Mouse (Mus musculus) right cerebral cortex, postnatal 4 days (tissue): ENCODE data around the gene Gm21992.
"Not testable (repeated sequence)": the region's sequence is repeated elsewhere in the genome, so short reads cannot be mapped to it uniquely, and the experiment has no call there.

ENCODE experiments used
- DNase-seq: peaks from one replicate; pipeline ENCODE4 v3.0.0-alpha.2; 2022

Gene Gm21992

GRCm38 (mm10) chr19:4812334-4812949 is 1.0 kb upstream of the Gm21992 start:
- not testable (repeated sequence) for DNase-seq

GRCm38 (mm10) chr19:4811909-4812242 is 464 bp upstream of the Gm21992 start:
- no peak for DNase-seq

- DNase-seq: no peak
Measured at GRCm38 (mm10) chr19:4810746-4811062, 708 bp downstream of the Gm21992 start.

- DNase-seq: no peak
Measured at GRCm38 (mm10) chr19:4810309-4810708, 1.1 kb downstream of the Gm21992 start.

- DNase-seq: no peak
Measured at GRCm38 (mm10) chr19:4803283-4803682, 8.1 kb downstream of the Gm21992 start.

GRCm38 (mm10) chr19:4802691-4803091 is 8.7 kb downstream of the Gm21992 start:
- no peak for DNase-seq

- no peak for DNase-seq
Measured at GRCm38 (mm10) chr19:4799083-4799482, 12.3 kb downstream of the Gm21992 start.

GRCm38 (mm10) chr19:4797846-4798245 is 13.6 kb downstream of the Gm21992 start:
- no peak for DNase-seq

GRCm38 (mm10) chr19:4795929-4796328 is 15.5 kb downstream of the Gm21992 start:
- DNase-seq: no peak

- peak; percentile 91 for DNase-seq
Measured at GRCm38 (mm10) chr19:4793831-4794422, 17.5 kb downstream of the Gm21992 start, which contains the start of gene Rbm4. TSS of gene Rbm4 (minus strand) at chr19:4793901.

- no peak for DNase-seq
Measured at GRCm38 (mm10) chr19:4793281-4793830, 18.1 kb downstream of the Gm21992 start.

- no peak for DNase-seq
Measured at GRCm38 (mm10) chr19:4786313-4786712, 25.1 kb downstream of the Gm21992 start.

GRCm38 (mm10) chr19:4785206-4785605 is 26.2 kb downstream of the Gm21992 start:
- no peak for DNase-seq

GRCm38 (mm10) chr19:4782891-4783290 is 28.5 kb downstream of the Gm21992 start:
- DNase-seq: no peak

- DNase-seq: no peak
Measured at GRCm38 (mm10) chr19:4772785-4773184, 38.6 kb downstream of the Gm21992 start.

- no peak for DNase-seq
Measured at GRCm38 (mm10) chr19:4767507-4768148, 43.8 kb downstream of the Gm21992 start.

GRCm38 (mm10) chr19:4762876-4763275 is 48.5 kb downstream of the Gm21992 start:
- no peak for DNase-seq

GRCm38 (mm10) chr19:4760544-4760943 is 50.9 kb downstream of the Gm21992 start:
- not testable (repeated sequence) for DNase-seq

GRCm38 (mm10) chr19:4756921-4757320 is 54.5 kb downstream of the Gm21992 start:
- DNase-seq: no peak

- DNase-seq: peak; percentile 99
Measured at GRCm38 (mm10) chr19:4756193-4756911, 55.1 kb downstream of the Gm21992 start, which contains the start of gene Rbm4b. TSS of gene Rbm4b (plus strand) at chr19:4756497.

- DNase-seq: peak; percentile 85
Measured at GRCm38 (mm10) chr19:4755565-4756192, 55.7 kb downstream of the Gm21992 start.

- no peak for DNase-seq
Measured at GRCm38 (mm10) chr19:4749975-4750374, 61.4 kb downstream of the Gm21992 start.

- DNase-seq: no peak
Measured at GRCm38 (mm10) chr19:4748493-4748892, 62.9 kb downstream of the Gm21992 start.
